Mouse (Mus musculus): ENCODE data around the gene Isyna1.
"Not testable (repeated sequence)": the region's sequence is repeated elsewhere in the genome, so short reads cannot be mapped to it uniquely, and the experiment has no call there.

Gene Isyna1

DNA sequence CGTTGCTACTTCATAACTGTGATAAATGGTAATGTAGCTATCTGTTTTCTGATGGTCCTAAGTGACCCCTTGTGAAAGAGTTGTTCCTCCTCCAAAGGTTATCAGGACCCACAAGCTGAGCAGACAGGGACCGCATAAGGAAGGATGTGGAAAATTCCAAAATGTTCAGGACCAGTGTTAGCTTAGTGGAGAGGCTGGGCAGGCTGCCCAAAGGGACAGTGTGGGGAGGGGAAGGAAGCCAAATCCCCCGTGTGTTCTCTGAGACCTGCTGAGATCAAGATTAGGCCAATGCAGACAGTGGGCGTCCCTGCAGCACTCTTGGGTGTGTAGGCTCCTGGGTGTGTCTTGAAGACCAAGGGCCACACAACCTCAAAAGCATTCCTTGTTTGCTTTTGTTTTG is 19.3 kb upstream of the Isyna1 start:
- no peak for DNase-seq (ENCODE audit: low read depth)

DNA sequence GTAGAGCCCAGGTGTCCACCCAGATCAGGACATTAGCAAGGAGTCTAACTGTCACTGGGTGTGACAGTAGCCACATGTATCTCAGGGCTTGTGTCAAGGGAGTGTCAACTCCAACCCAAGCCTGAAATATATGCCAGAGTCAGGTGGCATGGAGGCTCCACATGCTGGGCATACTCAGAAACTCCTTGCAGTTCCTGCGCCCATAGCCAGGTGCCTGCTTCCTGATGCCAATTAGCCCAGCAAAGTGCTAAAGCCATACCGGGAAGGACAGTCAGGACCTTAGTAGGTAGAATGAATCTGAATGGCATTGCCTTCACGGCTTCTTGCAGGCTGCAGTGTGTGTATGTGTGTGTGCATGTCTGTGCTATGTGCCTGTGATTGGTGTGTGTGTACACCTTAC is 17.0 kb upstream of the Isyna1 start:
- DNase-seq (ENCODE audit: low read depth) = no peak

DNA sequence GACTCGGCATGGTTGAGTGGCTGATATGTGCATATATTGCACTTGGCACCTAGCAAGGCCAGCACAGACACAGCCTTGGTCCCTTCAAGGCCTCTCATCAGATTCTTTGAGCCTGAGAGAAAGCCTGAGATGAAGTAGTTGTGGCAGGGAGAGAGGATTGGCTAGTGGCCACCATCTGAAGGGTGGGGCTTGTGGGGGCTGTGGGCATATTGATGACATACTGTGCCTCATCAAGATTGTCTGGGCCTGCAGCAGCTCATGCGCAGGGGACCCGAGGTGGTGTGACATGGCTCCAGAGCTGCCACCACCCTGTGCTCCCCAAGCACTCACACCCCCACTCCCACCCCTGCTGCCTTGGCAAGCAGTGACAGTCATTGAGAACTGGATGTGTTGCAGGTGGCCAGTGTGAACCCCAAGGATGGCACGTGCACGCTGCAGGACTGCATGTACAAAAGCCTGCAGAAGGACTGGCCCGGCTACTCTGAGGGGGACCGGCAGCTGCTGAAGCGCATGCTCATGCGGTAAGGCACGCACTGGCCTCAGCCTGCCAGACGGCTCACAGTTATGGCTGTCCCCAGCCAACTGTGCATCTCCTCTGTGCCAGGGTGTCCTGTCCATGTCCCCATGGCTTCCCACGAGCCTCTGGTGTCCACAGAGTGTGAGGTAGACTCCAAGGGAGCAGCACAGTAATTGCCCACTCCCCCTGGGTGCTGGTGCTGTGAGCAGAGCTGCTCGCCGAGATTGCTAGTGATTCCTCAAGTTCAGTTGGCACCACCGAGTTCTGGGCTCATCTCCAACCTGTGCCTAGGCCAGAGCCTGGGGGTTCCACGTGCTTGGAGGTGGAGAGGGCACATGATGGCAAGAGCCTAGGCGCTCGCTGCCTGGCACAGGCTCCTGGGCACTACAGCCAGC is 10.4 kb upstream of the Isyna1 start:
- DNase-seq (ENCODE audit: low read depth) = no peak

DNA sequence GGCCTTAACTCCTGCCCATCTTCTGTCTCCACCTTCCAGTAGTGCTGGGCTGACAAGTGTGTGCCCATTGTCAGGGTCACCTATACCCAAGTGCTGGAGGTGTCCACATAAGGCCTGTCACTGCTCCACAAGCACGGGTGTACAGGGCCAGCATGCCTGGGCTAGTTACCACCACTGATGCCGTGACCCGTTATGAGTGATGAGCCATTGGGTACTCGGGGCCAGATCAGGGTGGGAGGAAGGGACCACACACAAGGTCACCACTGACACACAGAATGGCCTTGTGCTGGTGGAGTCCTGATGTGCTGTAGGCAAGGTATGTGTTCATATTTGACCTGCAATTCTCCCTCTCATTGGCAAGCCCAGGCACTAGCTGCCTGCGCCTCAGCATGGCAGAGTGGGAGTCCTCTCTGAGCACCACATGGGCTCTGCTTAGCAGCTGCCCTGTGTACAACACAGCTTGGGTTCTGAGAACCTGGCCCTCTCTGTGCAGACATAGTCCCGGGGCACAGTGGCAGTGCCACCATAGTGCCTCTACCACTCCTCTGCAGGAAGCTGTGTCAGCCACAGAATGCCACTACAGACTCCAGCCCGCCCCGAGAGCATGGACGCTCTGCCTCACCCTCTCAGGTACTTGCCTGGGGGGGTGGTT is 9.4 kb upstream of the Isyna1 start:
- DNase-seq (ENCODE audit: low read depth) = no peak

DNA sequence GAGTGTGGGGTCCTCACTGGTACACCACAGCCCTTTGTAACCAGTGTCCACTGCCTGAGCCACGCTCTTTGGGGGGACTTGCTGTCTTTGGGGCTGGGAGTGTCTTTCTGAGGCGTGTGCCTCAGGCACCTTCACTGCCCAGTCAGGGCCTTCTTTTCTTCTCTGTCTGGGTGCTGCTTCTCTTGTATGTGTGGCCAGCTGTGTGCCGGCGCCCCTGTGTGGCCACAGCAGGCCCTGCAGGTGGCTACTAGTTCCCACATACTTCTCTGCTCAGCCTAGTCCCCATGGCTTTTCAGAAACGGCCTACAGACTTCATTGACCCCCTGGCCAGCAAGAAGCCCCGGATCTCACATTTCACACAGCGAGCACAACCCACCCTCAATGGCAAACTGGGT is 8.9 kb upstream of the Isyna1 start:
- no peak for DNase-seq (ENCODE audit: low read depth)

DNA sequence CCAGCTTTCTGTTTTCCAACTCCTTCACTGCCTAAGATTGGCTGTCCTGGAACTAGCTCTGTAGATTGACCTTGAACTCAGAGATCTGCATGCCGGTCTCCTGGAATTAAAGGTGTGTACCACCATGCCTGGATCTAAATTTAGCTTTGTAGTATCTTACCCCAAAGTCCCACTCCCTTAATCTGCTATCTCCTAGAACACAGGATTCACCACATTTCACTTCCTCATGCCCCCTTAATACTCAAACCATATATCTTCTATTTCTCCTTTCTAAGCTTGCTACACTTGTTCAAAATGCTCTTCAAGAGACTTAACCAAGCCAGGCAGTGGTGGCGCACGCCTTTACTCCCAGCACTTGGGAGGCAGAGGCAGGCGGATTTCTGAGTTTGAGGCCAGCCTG is 6.2 kb upstream of the Isyna1 start:
- DNase-seq (ENCODE audit: low read depth) = not testable (repeated sequence)

DNA sequence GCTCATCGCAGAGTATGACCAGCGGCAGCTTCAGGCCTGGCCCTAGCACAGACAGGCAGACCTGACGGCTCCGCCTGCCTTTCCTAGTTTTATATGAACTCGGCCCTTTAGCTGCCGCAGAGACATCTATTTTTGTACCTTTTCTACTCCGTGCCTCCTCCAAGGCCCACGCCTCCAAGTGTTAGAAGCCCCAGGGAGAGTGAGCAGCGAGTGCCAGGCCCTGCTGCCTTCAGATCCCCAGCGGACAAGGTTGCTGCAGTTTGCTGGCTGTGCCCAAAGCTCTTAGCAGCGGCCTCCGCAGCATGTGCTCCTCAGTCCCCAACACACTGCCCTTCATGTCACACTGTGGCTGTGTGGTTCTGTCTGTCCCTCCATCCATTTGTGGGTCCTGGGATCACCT is 2.6 kb upstream of the Isyna1 start:
- DNase-seq (ENCODE audit: low read depth) = no peak

DNA sequence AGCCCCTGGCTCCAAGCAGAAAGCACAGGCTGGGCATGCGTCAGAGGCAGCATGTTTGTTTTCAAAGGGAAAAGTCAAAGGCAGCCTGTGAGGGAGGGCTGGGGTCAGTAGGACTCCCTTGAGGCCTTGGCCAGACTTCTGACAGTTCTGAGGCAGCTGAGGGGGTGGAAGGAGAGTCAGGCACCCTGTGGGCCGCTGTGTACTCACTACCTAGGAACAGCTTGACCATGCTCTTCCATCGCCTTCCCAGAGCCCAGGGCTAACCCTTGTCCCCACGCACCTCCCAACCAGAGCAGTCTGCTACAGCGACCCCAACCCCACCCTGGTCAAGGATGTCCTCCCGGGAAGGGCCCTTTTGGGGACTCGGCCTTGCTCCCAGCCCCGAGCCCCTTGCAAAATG is 1.0 kb upstream of the Isyna1 start:
- no peak for DNase-seq (ENCODE audit: low read depth)

DNA sequence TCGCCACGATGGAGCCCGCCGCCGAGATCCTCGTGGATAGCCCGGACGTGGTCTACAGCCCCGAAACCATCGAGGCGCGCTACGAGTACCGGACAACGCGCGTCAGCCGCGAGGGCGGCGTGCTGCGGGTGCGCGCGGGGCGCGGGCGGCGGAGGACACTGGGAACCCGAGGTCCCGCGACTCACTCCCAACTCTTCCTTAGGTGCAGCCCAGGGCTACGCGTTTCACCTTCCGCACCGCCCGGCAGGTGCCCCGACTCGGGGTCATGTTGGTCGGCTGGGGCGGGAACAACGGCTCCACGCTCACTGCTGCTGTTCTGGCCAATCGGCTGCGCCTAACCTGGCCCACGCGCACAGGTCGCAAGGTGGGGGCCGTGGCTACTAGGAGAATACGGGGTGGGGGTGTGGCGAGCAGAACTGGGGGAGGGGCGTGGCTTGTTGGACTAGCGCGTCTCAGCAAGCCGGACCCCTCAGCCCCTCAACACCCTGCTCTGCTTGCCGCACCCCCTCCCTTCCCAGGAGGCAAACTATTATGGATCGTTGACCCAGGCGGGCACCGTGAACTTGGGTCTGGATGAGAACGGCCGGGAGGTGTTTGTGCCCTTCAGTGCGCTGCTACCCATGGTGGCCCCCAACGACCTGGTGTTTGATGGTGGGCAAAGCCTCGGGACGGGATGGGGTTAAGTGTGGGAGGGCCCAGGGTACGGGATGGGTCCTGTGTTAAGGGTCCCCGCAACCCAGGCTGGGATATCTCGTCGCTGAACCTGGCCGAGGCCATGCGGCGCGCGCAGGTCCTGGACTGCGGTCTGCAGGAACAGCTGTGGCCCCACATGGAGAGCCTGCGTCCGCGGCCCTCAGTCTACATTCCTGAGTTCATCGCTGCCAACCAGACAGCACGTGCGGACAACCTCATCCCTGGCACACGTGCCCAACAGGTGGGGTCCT is 720 bp downstream of the Isyna1 start:
- DNase-seq (ENCODE audit: low read depth) = no peak

DNA sequence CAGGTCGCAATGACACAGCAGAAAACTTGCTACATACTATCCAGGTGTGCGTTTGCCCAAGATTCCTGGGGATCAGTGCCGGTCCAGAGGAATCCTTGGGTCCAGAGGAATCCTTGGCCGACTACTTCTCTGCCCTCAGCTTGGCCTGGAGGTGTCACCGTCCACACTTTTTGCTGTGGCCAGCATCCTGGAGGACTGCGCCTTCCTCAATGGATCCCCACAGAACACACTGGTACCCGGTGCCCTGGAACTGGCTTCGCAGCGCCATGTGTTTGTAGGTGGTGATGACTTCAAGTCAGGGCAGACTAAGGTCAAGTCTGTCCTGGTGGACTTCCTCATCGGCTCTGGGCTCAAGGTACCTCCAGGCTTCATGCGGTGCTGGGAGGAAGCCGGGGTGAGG is 1.6 kb downstream of the Isyna1 start:
- DNase-seq (ENCODE audit: low read depth) = no peak

DNA sequence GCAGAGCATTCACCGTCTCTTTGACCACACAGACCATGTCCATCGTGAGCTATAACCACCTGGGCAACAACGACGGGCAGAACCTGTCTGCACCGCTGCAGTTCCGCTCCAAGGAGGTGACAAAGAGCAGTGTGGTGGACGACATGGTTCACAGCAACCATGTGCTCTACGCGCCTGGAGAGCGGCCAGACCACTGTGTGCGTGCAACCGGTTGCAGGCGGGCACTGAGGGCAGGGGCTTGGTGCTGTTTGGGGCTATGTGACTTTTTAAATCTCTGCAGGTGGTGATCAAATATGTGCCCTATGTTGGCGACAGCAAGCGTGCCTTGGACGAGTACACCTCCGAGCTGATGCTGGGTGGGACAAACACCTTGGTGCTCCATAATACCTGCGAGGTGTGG is 2.0 kb downstream of the Isyna1 start:
- no peak for DNase-seq (ENCODE audit: low read depth)

DNA sequence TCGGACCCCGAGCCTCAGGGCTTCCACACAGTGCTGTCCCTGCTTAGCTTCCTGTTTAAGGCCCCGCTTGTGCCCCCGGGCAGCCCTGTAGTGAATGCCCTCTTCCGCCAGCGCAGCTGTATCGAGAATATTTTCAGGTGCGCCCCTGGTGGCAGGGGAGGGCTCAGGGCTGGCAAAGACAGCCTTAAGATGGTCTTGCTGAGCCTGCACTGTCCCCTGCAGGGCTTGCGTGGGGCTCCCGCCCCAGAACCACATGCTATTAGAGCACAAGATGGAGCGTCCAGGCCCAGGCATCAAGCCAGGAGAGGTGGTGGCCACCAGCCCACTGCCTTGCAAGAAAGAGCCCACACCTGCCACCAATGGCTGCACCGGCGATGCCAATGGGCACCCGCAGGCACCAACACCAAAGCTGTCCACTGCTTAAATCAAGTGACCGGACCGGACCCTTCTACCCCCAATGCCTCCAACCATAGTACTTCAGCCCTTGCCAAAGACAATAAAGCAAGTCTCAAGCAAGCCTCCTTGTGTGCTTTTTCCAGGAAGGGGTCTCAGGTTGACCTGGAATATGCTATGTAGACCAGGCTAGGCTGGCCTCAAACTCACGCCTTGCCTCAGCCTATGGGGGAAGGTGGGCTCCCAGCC is 2.7 kb downstream of the Isyna1 start:
- DNase-seq (ENCODE audit: low read depth) = no peak

DNA sequence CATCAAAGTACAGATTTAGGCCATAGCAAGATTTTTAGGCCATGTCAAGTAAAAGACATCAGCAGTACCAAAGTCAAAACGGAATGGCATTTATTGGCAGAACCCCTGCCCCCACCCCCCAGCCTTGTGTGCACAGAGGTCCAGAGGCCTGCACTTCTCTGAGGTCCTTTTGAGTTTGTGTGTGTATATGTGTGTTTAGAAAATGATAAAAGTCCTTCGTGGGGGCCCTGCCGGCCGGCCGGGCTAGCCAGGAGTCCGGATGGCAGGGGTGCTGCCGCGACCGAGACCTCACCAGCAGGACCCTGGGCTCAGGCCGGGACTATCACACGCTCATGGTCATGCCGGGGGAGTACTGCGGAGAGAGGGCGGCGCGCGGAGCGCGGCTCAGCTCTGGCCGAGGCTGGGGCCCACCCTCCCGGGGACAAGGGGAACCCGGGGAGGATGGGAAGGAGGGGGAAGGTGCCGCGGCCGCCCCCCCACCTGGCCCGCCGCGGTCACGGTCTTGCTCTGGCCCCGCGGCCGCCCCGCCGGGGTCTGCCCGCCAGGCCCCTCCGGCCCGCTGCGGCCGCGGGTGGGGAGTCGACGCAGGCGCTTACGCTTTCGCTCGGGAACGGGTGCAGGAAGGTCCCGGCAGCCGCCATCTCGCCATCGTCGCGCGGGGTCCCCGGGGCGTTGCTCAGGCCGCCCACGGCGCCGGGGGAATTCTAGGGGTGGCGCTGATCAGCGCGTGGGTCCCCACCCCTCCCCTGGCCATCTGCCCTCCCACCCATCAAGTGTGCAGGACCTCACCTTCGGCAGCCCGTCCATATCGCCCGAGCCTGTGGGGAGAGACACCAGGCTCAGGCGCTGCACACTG is 3.5 kb downstream of the Isyna1 start:
- no peak for DNase-seq (ENCODE audit: low read depth)

DNA sequence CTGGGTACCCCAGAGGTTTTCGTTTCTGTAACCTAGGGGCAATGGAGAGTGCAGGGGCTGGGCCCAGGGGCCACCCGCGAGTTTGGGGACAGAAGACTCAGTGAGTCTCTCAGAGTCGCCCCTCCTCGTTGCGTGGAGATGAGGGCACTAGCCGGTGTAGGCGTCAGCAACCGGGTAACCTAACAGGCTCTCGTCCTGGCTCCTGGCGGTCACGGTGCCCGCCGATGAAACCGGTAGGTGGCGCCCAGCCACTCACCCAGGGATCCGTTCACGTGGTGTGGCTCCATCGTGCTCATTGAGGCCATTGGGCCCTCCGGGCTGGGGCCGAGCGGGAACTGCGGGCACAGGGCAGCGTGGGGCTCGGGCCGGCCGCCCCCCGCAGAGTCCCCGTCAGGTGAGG is 4.1 kb downstream of the Isyna1 start:
- no peak for DNase-seq (ENCODE audit: low read depth)

DNA sequence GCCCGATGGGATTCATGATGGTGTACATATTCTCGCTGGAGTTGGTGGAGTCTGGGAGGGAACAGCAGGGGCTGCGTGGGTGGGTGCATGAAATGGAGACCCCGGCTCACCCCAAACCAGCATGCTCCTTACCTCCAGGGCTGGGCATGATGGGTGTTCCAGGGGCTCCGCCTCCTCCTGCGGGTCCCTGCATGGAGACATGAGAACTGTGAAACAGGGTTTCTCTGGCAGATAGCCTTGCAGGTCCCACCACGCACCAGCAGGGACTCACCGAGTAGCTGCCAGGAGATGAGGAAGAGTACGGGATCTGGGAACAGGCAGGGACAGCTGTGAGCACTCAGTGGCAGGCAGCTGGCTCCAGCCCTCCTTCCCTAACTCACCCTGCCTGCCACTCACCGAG is 4.5 kb downstream of the Isyna1 start:
- no peak for DNase-seq (ENCODE audit: low read depth)

DNA sequence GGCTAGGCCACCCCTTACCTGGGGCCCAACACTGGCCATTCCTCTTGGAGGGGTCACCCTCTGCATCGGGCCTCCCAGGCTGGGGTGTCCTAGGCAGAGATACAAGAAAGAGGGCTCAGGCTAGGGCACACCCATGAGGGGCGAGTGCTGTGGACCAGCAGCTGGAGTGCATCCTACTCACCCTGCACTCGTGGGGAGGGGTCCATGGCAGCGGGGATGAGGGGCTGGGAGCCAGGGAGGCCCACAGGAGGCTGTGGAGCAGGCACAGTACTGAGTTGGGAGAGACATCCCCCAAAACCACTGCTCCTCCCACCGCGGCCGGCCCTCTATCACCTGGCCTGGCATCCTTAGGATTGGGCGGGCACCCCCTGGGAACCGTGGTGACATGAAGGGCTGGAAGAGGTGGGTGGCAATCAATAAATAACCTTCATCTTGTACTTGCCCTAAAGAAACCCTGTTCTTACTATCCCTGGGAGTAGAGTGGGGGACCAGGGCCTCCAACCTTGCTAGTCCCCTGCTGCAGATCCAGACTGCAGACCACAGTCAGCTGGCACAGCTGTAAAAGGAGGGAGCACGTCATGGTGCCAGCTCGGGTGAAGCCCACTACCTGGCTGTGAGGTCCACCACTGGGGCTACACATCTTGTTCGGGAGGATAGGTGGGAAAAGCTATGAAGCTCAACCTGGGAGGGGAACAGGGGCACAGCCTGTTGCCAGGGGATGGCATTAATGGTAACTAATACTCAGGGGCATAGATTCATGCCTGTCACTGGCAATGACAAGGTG is 5.5 kb downstream of the Isyna1 start:
- DNase-seq (ENCODE audit: low read depth) = no peak

DNA sequence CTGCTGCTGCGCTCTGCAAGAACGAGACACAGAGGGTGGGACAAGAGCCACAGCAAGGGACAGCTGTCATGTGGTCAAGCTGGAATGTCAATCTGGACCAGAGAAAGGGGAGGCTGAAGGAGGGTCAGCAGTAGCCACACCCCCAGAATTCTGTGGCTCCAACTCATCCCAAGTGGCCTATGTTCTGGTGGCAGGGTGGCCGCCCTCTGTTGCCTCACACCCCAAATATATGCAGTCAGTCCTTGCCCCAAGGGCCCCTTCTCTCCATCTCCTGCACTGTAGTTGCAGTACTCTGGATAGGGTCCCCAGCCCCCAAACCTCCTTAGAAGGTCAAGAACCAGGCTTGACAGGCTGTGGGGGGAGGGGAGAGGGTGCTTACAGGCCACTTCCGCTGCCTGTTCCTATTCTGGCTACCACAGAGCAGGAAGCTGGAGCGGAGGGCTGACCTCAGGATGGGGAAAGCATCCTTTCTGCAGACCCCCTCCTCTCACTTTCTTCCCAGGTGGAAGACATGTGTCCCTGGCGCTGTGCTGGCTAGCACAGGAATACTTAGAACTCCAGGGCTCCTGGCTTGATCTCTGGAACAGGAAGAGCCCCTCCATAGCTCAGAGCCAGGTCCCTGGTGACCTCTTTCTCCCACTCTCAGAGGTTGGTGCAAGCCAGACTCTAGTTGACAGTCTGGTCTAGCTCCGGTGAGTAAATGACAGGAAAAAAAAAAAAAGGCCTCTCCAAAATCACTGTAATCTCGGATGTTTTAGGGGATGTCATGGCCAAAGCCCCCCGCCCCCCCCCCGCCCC is 6.5 kb downstream of the Isyna1 start:
- no peak for DNase-seq (ENCODE audit: low read depth)

DNA sequence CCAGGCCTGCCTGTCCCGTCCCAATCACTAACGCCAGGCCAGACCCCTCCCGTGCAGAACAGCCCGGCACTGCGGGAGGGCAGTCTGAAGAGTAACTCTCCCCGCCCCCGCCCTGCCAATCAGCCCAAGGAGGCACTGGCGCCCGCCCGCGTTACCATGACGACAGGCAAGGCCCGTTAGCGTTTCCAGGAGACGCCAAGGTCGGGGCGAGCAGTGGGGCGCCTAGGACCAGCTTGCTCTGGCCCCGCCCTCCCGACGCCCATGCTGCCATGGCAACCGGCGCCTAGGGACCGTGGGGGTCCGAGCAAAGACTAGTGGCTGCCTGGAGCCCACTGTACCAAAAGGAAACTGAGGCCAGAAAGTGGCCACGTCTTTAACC is 7.1 kb downstream of the Isyna1 start:
- DNase-seq (ENCODE audit: low read depth) = no peak

DNA sequence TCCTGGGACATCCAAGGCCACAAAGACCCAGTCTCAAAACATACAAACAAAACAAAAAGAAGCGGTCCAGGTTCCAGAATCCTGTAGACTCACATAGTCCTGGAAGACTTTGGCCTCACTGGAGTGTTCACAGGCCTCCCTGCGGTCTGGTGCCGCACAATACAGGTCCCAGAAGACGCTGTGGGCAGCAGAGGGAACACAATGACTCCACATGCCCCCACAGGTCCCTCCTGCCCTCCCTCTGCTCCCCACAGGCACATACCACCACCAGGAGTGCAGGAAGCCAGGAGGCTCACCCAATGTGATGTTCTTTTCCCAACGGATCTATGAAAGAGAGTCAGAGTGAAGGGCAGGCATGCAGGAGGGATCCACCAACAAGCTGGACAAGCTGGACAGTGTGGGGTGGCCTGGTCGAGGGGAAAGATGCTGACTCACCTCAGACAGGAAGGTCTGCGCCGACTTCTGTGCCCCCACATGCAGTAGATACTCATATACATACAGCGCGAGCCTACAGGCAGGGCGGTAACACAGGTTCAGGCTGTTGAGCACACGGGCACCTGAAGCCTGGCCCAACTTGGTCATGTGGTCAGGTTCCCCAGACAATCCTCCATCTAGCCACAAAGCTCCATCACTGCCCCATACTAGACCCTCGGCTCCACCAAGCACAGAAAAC is 8.1 kb downstream of the Isyna1 start:
- DNase-seq (ENCODE audit: low read depth) = no peak

Data from fibroblast of lung, adult 2 months (primary cell).